Mouse (Mus musculus) left cerebral cortex, postnatal 10 days (tissue): ENCODE data around the gene Tmem163. TPM values are rescaled to one million over a fixed set of nuclear protein-coding genes. Genes with fewer than 3 reads are reported as not detected.

Experiments used
- DNase-seq, 2 experiments: peaks; one replicate each; pipeline ENCODE4 v3.0.0; 2021 to 2022; ENCODE audit warnings: low spot score in 2 of 2, mixed read lengths in 1 of 2; ENCODE audit errors: extremely low spot score in 1 of 2
- intact Hi-C: fragments of 180-260 bp; cut with DNase I; formaldehyde crosslinking; loops from one replicate; pipeline ENCODE4 v1.15.1; 2025
- total RNA-seq, 2 experiments: library from RNA; stranded (reverse); gene quantifications; 2 replicates each; pipeline ENCODE4 v1.2.3; 2021

Tmem163 gene
- total RNA-seq, 2 experiments from 2014 or later = 38.7 to 48.1 TPM

GRCm38 (mm10) chr1:127586156-127586555 lies 93.2 kb downstream of the Tmem163 start:
- intact Hi-C loops = no loop called here
- DNase-seq = no peak

GRCm38 (mm10) chr1:127577981-127578380 lies 101.4 kb downstream of the Tmem163 start:
- no peak for DNase-seq
- intact Hi-C loops = no loop called here

- intact Hi-C loops = no loop called here
- DNase-seq = no peak
Observed at GRCm38 (mm10) chr1:127577083-127577482, 102.3 kb downstream of the Tmem163 start.

- DNase-seq = no peak
- intact Hi-C loops = no loop called here
Observed at GRCm38 (mm10) chr1:127576563-127576962, 102.8 kb downstream of the Tmem163 start.

GRCm38 (mm10) chr1:127576143-127576542 lies 103.2 kb downstream of the Tmem163 start:
- no peak for DNase-seq
- intact Hi-C loops = no loop called here

- no peak for DNase-seq
- intact Hi-C loops = no loop called here
Observed at GRCm38 (mm10) chr1:127575692-127576091, 103.7 kb downstream of the Tmem163 start.

- no peak for DNase-seq
- intact Hi-C loops = no loop called here
Observed at GRCm38 (mm10) chr1:127573186-127573585, 106.2 kb downstream of the Tmem163 start.

GRCm38 (mm10) chr1:127568641-127569040 lies 110.7 kb downstream of the Tmem163 start:
- no peak for DNase-seq
- intact Hi-C loops = no loop called here

- intact Hi-C loops = no loop called here
- DNase-seq = no peak
Observed at GRCm38 (mm10) chr1:127556486-127556845, 122.9 kb downstream of the Tmem163 start.

- DNase-seq = no peak
- intact Hi-C loops = no loop called here
Observed at GRCm38 (mm10) chr1:127555822-127556485, 123.4 kb downstream of the Tmem163 start.

- DNase-seq = no peak
- intact Hi-C loops = no loop called here
Observed at GRCm38 (mm10) chr1:127548078-127548477, 131.3 kb downstream of the Tmem163 start.

GRCm38 (mm10) chr1:127542756-127543155 lies 136.6 kb downstream of the Tmem163 start:
- intact Hi-C loops = no loop called here

GRCm38 (mm10) chr1:127541931-127542330 lies 137.4 kb downstream of the Tmem163 start:
- no peak for DNase-seq
- intact Hi-C loops = no loop called here

More at GRCm38 (mm10) chr1:127542756-127543155, 136.6 kb downstream of the Tmem163 start:
- DNase-seq = no peak

- intact Hi-C loops = no loop called here
- DNase-seq = no peak
Observed at GRCm38 (mm10) chr1:127541522-127541921, 137.8 kb downstream of the Tmem163 start.

GRCm38 (mm10) chr1:127537204-127538038 lies 141.9 kb downstream of the Tmem163 start:
- DNase-seq = peak; percentile 39
- intact Hi-C loops = loop anchor here (10.0 kb wide), 1 partner anchor 137 kb away; the partner anchor contains the start of gene Tmem163

- DNase-seq = no peak
Observed at GRCm38 (mm10) chr1:127536448-127536847, 142.9 kb downstream of the Tmem163 start.

GRCm38 (mm10) chr1:127531723-127532122 lies 147.6 kb downstream of the Tmem163 start:
- intact Hi-C loops = loop anchor here (10.0 kb wide), 1 partner anchor 143 kb away; the partner anchor contains the start of gene Tmem163
- no peak for DNase-seq

More at GRCm38 (mm10) chr1:127536448-127536847, 142.9 kb downstream of the Tmem163 start:
- intact Hi-C loops = loop anchor here (10.0 kb wide), 1 partner anchor 138 kb away; the partner anchor contains the start of gene Tmem163

GRCm38 (mm10) chr1:127530849-127531580 lies 148.3 kb downstream of the Tmem163 start:
- no peak for DNase-seq
- intact Hi-C loops = loop anchor here (10.0 kb wide), 1 partner anchor 144 kb away; the partner anchor contains the start of gene Tmem163

GRCm38 (mm10) chr1:127523364-127523763 lies 156.0 kb downstream of the Tmem163 start:
- intact Hi-C loops = no loop called here
- DNase-seq = no peak
